Mouse (Mus musculus): ENCODE data around the gene Fbxo39. TPM values are rescaled to one million over a fixed set of nuclear protein-coding genes. Genes with fewer than 3 reads are reported as not detected.

Fbxo39 gene
- polyA plus RNA-seq, 1 experiment: 0.02 TPM

GRCm38 (mm10) chr11:72353186-72353585, 38.9 kb downstream of the Fbxo39 start:
- H3K36me3 ChIP-seq (ENCODE audit: control insufficient read depth, insufficient read depth): no peaks in the 10 kb centered on the region
- no peak overlapping the region for H3K4me2 ChIP-seq (ENCODE audit: low read depth)
- no peak for TF ChIP-seq POLR2AphosphoS2 (IDR thresholded peaks at IDR 0.05; ENCODE audit: insufficient read length, low read depth)
- TF ChIP-seq USF1 (IDR thresholded peaks at IDR 0.05; ENCODE audit: low read depth): no peak
- no peak for TF ChIP-seq MAX (IDR thresholded peaks at IDR 0.05; ENCODE audit: low read depth)
- no peak for TF ChIP-seq MYOG (IDR thresholded peaks at IDR 0.05; ENCODE audit: control insufficient read depth in 1 of 3, insufficient read depth in 1 of 3, insufficient read length in 2 of 3, low read depth in 2 of 3)
- no peak for TF ChIP-seq E2F4 (IDR thresholded peaks at IDR 0.05; ENCODE audit: insufficient read depth)
- no peak for TF ChIP-seq TCF3 (IDR thresholded peaks at IDR 0.05; ENCODE audit: insufficient read length, low read depth)
- TF ChIP-seq POLR2A (IDR thresholded peaks at IDR 0.05; ENCODE audit: insufficient read length, low read depth): no peak
- TF ChIP-seq SRF (IDR thresholded peaks at IDR 0.05; ENCODE audit: control insufficient read depth, insufficient read length, low read depth): no peak
- TF ChIP-seq CEBPB (IDR thresholded peaks at IDR 0.05; ENCODE audit: insufficient read depth, poor library complexity, severe bottlenecking): no peak
- no peak for TF ChIP-seq MYOD1 (IDR thresholded peaks at IDR 0.05; ENCODE audit: control insufficient read depth in 1 of 3, insufficient read length in 2 of 3, low read depth in 2 of 3)
- H3ac ChIP-seq (ENCODE audit: control insufficient read depth, insufficient read length): no peak overlapping the region
- H3K4me3 ChIP-seq: no peak overlapping the region
- H3K27me3 ChIP-seq (ENCODE audit: control insufficient read depth, insufficient read depth, insufficient read length): peaks cover 9% of the 10 kb centered on the region
- no peaks in the 10 kb centered on the region for H3K79me2 ChIP-seq (ENCODE audit: control insufficient read depth, insufficient read depth)

- H3K4me3 ChIP-seq: no peak overlapping the region
- no peaks in the 10 kb centered on the region for H3K36me3 ChIP-seq (ENCODE audit: control insufficient read depth, insufficient read depth)
- H3K27me3 ChIP-seq (ENCODE audit: control insufficient read depth, insufficient read depth, insufficient read length): peaks cover 9% of the 10 kb centered on the region
- no peak for TF ChIP-seq USF1 (IDR thresholded peaks at IDR 0.05; ENCODE audit: low read depth)
- TF ChIP-seq SRF (IDR thresholded peaks at IDR 0.05; ENCODE audit: control insufficient read depth, insufficient read length, low read depth): peak; percentile 37
- H3K4me2 ChIP-seq (ENCODE audit: low read depth): no peak overlapping the region
- H3ac ChIP-seq (ENCODE audit: control insufficient read depth, insufficient read length): no peak overlapping the region
- H3K79me2 ChIP-seq (ENCODE audit: control insufficient read depth, insufficient read depth): no peaks in the 10 kb centered on the region
Measured at GRCm38 (mm10) chr11:72354971-72355728, 40.9 kb downstream of the Fbxo39 start.

- TF ChIP-seq POLR2A (IDR thresholded peaks at IDR 0.05; ENCODE audit: insufficient read length, low read depth) (no peak), TCF12 (IDR thresholded peaks at IDR 0.05; ENCODE audit: insufficient read depth, poor library complexity, severe bottlenecking) (no peak), USF1 (IDR thresholded peaks at IDR 0.05; ENCODE audit: low read depth) (no peak), MAX (IDR thresholded peaks at IDR 0.05; ENCODE audit: low read depth) (no peak), MYOD1 (IDR thresholded peaks at IDR 0.05; ENCODE audit: control insufficient read depth in 1 of 3, insufficient read length in 2 of 3, low read depth in 2 of 3) (no peak)
- Histone ChIP-seq H3ac (ENCODE audit: control insufficient read depth, insufficient read length) (no peak overlapping the region), H3K4me2 (ENCODE audit: low read depth) (no peak overlapping the region), H3K79me2 (ENCODE audit: control insufficient read depth, insufficient read depth) (no peaks in the 10 kb centered on the region), H3K27me3 (ENCODE audit: control insufficient read depth, insufficient read depth, insufficient read length) (peaks cover 19% of the 10 kb centered on the region), H3K36me3 (ENCODE audit: control insufficient read depth, insufficient read depth) (no peaks in the 10 kb centered on the region), H3K4me3 (no peak overlapping the region)
Measured at GRCm38 (mm10) chr11:72361385-72362346, 47.4 kb downstream of the Fbxo39 start.

- no peaks in the 10 kb centered on the region for H3K79me2 ChIP-seq (ENCODE audit: control insufficient read depth, insufficient read depth)
- H3K4me2 ChIP-seq (ENCODE audit: low read depth): no peak within 1 kb of the TSS
- TF ChIP-seq REST (IDR thresholded peaks at IDR 0.05; ENCODE audit: insufficient read depth, insufficient read length) (no peak), MYOG (IDR thresholded peaks at IDR 0.05; ENCODE audit: control insufficient read depth in 1 of 3, insufficient read depth in 1 of 3, insufficient read length in 2 of 3, low read depth in 2 of 3) (no peak), E2F4 (IDR thresholded peaks at IDR 0.05; ENCODE audit: insufficient read depth) (no peak), USF1 (IDR thresholded peaks at IDR 0.05; ENCODE audit: low read depth) (no peak), MYOD1 (IDR thresholded peaks at IDR 0.05; ENCODE audit: control insufficient read depth in 1 of 3, insufficient read length in 2 of 3, low read depth in 2 of 3) (no peak), TCF3 (IDR thresholded peaks at IDR 0.05; ENCODE audit: insufficient read length, low read depth) (no peak), POLR2A (IDR thresholded peaks at IDR 0.05; ENCODE audit: insufficient read length, low read depth) (no peak), MAX (IDR thresholded peaks at IDR 0.05; ENCODE audit: low read depth) (no peak), SRF (IDR thresholded peaks at IDR 0.05; ENCODE audit: control insufficient read depth, insufficient read length, low read depth) (no peak), CEBPB (IDR thresholded peaks at IDR 0.05; ENCODE audit: insufficient read depth, poor library complexity, severe bottlenecking) (no peak)
- no peak within 1 kb of the TSS for H3K4me3 ChIP-seq
- H3K27me3 ChIP-seq (ENCODE audit: control insufficient read depth, insufficient read depth, insufficient read length): peaks cover 19% of the 10 kb centered on the region
- H3ac ChIP-seq (ENCODE audit: control insufficient read depth, insufficient read length): no peak within 1 kb of the TSS
- H3K36me3 ChIP-seq (ENCODE audit: control insufficient read depth, insufficient read depth): no peaks in the 10 kb centered on the region
Measured at GRCm38 (mm10) chr11:72362347-72362741, 48.1 kb downstream of the Fbxo39 start, which contains the start of gene Tekt1. Tekt1 (minus strand) TSS chr11:72362442.

All from myocyte (in vitro differentiated cells).